Mouse (Mus musculus) midbrain, embryonic 10.5 days (tissue): ENCODE data around the gene Nyx. TPM values are rescaled to one million over a fixed set of nuclear protein-coding genes. Genes with fewer than 3 reads are reported as not detected.
"Not testable (repeated sequence)": the region's sequence is repeated elsewhere in the genome, so short reads cannot be mapped to it uniquely, and the experiment has no call there.

Experiments
- DNase-seq: peaks from one replicate; pipeline ENCODE4 v3.0.0-alpha.2; 2017; ENCODE audit warnings: low spot score
- H3K27ac ChIP-seq: fragments of 300-500 bp; sonication (generic); replicated peaks from 2 replicates; pipeline ENCODE4 v1.5.1; 2016; ENCODE audit warnings: mild to moderate bottlenecking
- H3K27me3 ChIP-seq: fragments of 300-500 bp; sonication (generic); 2 replicates; pipeline ENCODE4 v1.6.1; 2016; ENCODE audit warnings: low read depth, mild to moderate bottlenecking; ENCODE audit not compliant: poor library complexity, severe bottlenecking
- H3K36me3 ChIP-seq: fragments of 300-500 bp; sonication (generic); 2 replicates; pipeline ENCODE4 v1.6.1; 2016; ENCODE audit warnings: mild to moderate bottlenecking, moderate library complexity
- H3K4me1 ChIP-seq: fragments of 300-500 bp; sonication (generic); 2 replicates; pipeline ENCODE4 v1.6.1; 2016
- H3K4me3 ChIP-seq: fragments of 300-500 bp; sonication (generic); 2 replicates; pipeline ENCODE4 v1.5.1; 2016; ENCODE audit warnings: mild to moderate bottlenecking, moderate library complexity
- H3K9me3 ChIP-seq: fragments of 300-500 bp; sonication (generic); replicated peaks from 2 replicates; pipeline ENCODE4 v1.6.1; 2016; ENCODE audit warnings: mild to moderate bottlenecking
- WGBS: fragments of 180-500 bp; shearing (Covaris S2); methylation state at CpG from one replicate; pipeline ENCODE4 v1.1.7; 2016; 5-methylcytosine and 5-hydroxymethylcytosine counted together
- polyA plus RNA-seq: library from polyadenylated mRNA; unstranded; fragments of >200 nt; fragmentation: Nextera tagmentation; extraction: Ambion mirVana; gene quantifications from 2 replicates; pipeline ENCODE4 v1.2.1, GENCODE M21; 2016

Nyx gene
- 0.02 and 0.06 TPM in 2 replicates for polyA plus RNA-seq

DNA sequence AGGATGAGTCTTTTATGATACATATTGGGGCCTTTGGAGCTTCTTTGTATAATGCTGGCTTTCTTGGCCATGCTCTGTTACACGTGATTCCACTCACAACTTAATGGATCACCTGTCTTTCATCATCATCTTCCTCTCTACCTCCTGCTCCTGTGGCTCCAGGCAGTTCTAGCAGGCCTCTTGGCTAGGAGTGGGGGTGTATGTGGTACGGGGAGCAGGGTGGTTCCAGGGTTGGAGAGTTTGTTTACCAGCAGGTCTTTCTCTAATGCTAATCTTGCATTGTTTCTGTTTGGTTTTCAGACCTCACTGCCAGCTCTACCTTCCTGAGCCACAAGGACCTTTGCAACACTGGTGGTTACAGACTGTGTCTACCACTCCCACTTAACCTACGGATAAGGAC, at the start of gene Nyx:
Nyx (plus strand) TSS at position 301 of the 400 bp plus-strand sequence.
- Histone ChIP-seq H3K27ac (no peak within 1 kb of the TSS), H3K9me3 (no peaks in the 10 kb centered on the region), H3K4me1 (peaks cover 6% of the 10 kb centered on the region), H3K36me3 (no peaks in the 10 kb centered on the region), H3K27me3 (peaks cover 83% of the 10 kb centered on the region), H3K4me3 (no peak within 1 kb of the TSS)
- no peak for DNase-seq
- WGBS, result 83% methylated on average over 3 of the region's 3 CpGs

DNA sequence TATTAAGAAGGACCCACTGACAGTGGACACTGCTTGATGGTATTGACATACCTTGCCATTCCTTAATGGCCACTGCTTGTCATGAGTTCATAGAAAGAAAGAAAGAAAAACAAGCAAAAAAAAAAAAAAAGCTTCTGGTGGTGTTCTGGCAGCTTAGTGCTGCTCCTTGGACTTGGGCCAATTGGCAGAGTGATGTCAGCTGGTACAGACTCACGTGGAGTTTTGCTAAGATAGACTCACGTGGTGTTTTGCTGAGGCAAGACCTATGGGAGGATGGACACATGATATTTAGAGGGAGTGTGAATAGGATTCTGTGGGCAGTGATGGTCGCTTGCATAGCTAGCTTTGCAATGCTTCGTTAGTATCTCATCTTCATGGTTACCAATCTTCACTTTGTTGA, 43.9 kb upstream of the Nyx start:
- Histone ChIP-seq H3K4me1 (no peaks in the 10 kb centered on the region), H3K27me3 (peaks cover 60% of the 10 kb centered on the region), H3K9me3 (no peaks in the 10 kb centered on the region), H3K4me3 (no peak overlapping the region), H3K27ac (no peak overlapping the region), H3K36me3 (no peaks in the 10 kb centered on the region)
- DNase-seq, result no peak
- WGBS, result 68% methylated on average over 4 of the region's 4 CpGs

DNA sequence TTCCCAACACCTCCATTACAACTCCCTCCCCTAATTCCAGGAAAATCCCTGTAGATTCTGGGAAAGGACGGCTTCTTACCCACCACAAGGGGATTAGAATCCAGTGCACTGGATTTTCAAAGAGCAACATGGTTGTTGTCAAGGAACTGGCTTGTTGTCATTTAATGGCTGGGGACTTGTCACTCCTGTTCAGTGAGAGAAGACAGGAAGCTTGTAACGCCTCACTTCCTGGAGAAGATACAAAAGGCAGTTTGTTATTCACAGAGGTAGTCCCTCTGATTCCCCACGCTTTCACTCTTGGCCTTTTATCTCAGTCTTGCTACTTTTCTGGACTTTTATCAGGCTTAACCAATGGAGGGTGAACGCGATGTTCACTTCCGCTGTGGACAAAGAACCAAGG, 34.5 kb upstream of the Nyx start:
- WGBS, result 65% methylated on average over 6 of the region's 6 CpGs
- no peak for DNase-seq
- H3K36me3 ChIP-seq, result no peaks in the 10 kb centered on the region
- no peaks in the 10 kb centered on the region for H3K4me1 ChIP-seq
- no peaks in the 10 kb centered on the region for H3K9me3 ChIP-seq
- peaks cover 82% of the 10 kb centered on the region for H3K27me3 ChIP-seq
- H3K4me3 ChIP-seq, result no peak overlapping the region
- no peak overlapping the region for H3K27ac ChIP-seq

DNA sequence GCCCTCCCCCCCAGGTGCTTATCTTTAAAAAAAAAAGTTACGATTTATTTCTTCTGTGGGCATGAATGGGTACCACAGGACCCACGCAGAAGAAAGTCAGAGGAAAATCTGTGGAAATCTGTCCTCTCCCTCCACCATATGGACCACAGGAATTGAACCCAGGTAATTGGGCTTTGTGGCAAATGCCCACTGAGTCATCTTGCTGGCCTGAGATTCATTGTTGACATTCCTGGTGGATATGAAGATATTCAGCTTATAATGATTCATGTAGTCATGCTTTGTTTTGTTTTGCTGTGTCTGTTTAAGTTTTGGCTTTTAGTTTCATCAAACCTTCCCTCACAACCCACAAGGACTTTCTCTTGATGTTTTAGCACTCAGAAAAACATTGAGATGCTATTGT, 29.9 kb upstream of the Nyx start:
- not testable (repeated sequence) for H3K4me1 ChIP-seq, H3K36me3 ChIP-seq, H3K27ac ChIP-seq, H3K4me3 ChIP-seq, DNase-seq, H3K9me3 ChIP-seq
- WGBS, result 84% methylated on average over 2 of the region's 2 CpGs
- H3K27me3 ChIP-seq, result peaks cover 85% of the 10 kb centered on the region

DNA sequence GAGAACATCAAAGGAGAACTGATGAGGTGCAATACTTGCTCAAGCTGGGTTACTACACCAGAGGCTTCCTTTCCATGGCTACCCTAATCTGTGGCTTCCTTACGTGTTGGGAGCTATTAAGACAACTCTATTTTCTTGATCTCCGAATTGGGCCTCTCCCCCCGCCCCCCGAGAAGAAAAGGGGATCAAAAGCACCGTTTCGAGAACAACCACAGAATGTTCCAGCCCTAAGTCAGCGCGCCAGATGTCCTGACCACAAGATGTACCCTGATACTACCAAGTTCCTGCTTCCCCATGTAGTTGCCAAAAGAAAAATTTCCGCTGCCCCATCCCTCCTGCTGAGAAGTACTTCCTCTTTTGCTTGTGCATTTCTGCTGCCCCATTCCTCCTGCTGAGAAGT, 9.4 kb upstream of the Nyx start:
- not testable (repeated sequence) for H3K4me3 ChIP-seq, H3K27ac ChIP-seq, DNase-seq, H3K36me3 ChIP-seq, H3K4me1 ChIP-seq, H3K9me3 ChIP-seq
- H3K27me3 ChIP-seq, result peaks cover 82% of the 10 kb centered on the region
- 87% methylated on average over 9 of the region's 9 CpGs for WGBS

DNA sequence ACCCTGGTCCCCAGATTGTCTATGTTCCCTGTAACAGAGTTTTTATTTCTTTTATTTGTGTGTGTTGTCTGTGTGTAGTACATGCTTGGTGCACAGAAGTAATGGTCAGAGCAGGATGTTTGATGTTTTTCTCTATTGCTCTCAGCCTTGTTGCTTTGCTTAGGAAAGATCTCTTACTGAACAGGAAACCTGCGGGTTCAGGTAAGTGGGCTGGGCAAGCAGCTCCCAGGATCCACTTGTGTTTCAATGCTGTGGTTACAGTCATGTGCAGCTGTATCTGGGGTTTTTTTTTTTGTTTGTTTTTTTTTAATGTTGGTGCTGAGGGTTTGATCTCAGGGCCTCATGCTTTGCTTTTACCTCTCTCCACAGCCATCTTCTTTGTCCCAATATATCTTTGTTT, 7.1 kb upstream of the Nyx start:
- H3K9me3 ChIP-seq, result no peaks in the 10 kb centered on the region
- peaks cover 6% of the 10 kb centered on the region for H3K4me1 ChIP-seq
- peaks cover 70% of the 10 kb centered on the region for H3K27me3 ChIP-seq
- H3K27ac ChIP-seq, result no peak overlapping the region
- no peak for DNase-seq
- 92% methylated on average over 1 of the region's 1 CpGs for whole genome bisulfite sequencing
- no peak overlapping the region for H3K4me3 ChIP-seq
- H3K36me3 ChIP-seq, result no peaks in the 10 kb centered on the region

DNA sequence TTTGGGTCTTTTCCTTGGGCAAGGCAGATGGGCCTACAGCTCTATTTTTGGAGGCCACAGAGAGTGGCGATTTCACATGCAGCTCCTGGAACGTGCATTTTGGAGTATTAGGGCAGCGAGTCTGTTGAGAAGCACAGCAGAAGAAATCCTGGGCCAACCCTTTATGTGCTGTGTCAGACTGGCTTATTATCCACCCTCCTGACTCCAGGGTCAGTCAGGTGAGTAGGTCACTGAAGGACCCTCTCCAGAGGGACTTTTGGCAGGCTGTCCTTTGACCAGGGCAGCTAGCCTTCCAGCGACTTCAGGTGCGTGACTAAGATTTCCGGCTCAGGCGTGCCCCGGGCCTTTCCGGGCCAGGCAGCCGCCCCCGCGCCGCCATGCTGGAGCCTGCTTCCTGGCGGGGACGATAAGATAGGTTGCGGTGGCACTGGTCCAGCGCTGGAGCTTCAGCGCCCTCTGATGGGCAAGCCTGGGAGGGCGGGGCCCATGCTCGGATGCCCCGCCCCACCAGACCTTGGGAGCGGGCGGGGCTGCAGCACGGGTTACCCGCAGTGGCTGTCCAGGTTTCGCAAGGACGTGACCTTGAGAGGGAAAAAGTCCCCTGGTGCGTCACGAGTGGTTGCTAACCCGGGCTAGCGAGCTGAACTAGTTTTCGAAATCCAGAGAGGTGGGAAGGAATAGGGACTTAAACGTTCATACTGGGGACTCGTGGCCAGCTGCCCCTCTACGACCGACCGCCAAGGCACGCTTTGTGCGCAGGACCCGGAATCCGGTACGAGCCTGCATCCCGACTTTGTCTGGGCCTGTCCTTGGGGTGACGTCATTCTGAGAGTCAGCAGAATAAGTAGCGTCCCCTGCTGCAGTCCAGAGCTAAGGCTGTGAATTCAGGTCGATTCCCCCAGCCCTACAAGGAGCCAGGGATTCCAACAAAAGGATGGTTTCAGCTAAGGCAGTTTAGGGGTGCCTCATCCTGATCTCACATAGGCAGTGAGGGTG, 4.3 kb upstream of the Nyx start:
- Histone ChIP-seq H3K4me1 (peaks cover 6% of the 10 kb centered on the region), H3K27ac (peak overlapping the region; percentile 89), H3K36me3 (no peaks in the 10 kb centered on the region), H3K27me3 (peaks cover 76% of the 10 kb centered on the region), H3K9me3 (no peaks in the 10 kb centered on the region), H3K4me3 (peak overlapping the region; percentile 52)
- peak; percentile 85 for DNase-seq
- WGBS, result 18% methylated on average over 46 of the region's 46 CpGs

DNA sequence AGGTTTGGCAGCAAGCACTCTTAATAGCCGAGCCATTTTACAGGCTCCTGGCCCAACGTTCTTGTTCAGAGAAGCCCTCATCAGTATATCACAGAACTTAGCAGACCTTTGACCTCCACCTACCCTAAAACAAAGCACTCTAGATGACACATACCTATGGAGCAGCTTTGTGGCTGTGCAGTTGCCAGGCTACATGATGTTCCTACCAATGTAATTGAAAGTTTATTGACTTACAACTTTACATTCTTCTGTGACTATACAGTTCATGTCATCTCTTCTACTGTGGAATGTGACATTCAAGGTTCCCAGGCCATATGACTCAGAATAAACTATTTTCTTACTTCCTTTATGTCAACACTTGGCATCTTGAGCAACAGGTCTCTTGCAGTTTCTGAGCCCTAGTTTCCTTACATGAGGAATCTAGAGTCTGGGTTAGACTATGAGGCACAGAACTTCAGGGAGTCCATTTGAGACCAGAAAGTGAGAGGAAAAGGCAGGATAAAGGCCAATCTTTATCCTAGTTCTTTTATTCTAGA, 2.9 kb upstream of the Nyx start:
- Histone ChIP-seq H3K27me3 (peaks cover 81% of the 10 kb centered on the region), H3K27ac (no peak overlapping the region), H3K4me1 (peaks cover 6% of the 10 kb centered on the region), H3K36me3 (no peaks in the 10 kb centered on the region), H3K4me3 (no peak overlapping the region), H3K9me3 (no peaks in the 10 kb centered on the region)
- DNase-seq, result no peak
- 80% methylated on average over 2 of the region's 2 CpGs for WGBS

DNA sequence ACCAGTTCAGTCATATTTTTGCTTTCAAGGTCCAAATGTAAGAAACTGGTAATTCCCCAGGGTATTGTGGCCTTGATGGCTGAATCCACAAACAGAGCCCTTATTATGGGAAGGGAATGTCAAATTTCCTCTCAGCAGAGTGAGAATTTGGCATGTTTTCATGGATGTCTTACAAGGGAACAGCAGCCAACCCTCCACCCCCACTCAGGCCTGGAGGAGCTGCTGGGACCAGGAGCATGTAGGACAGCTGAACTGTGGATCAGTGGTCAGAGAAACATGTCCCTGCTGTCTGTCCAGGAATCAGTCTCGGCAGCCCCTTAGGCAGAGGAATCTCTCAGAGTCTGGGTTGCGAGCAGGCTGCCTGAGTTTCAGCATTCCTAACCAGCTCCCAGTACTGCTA, 771 bp downstream of the Nyx start:
- Histone ChIP-seq H3K4me1 (no peaks in the 10 kb centered on the region), H3K4me3 (no peak overlapping the region), H3K27ac (no peak overlapping the region), H3K36me3 (no peaks in the 10 kb centered on the region), H3K9me3 (no peaks in the 10 kb centered on the region), H3K27me3 (peaks cover 84% of the 10 kb centered on the region)
- DNase-seq, result no peak
- WGBS, result 87% methylated on average over 2 of the region's 2 CpGs

DNA sequence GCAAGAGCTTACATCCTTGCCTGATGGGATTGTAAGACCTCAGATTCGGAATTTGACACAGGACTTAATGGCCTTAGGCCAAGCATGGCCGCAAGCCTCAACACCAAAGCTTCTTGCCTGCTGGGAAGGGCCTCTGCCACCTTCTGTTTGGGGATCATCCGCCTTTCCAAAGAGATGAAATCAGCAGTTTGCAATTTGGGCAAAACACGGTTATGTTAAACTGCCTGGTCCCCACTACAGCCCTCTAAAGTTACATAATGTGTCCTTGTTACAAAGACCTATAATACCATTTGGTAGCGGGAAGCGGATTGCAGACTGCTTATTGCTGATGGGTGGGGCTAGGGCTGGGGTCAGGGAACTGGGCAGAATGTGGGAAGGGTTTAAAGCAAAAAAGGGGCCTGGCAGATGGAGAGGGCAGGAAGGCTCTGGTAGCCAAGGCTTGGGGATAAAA, 1.2 kb downstream of the Nyx start:
- no peaks in the 10 kb centered on the region for H3K4me1 ChIP-seq
- peaks cover 86% of the 10 kb centered on the region for H3K27me3 ChIP-seq
- H3K36me3 ChIP-seq, result no peaks in the 10 kb centered on the region
- H3K4me3 ChIP-seq, result no peak overlapping the region
- no peak overlapping the region for H3K27ac ChIP-seq
- no peak for DNase-seq
- whole genome bisulfite sequencing, result 84% methylated on average over 6 of the region's 6 CpGs
- no peaks in the 10 kb centered on the region for H3K9me3 ChIP-seq

DNA sequence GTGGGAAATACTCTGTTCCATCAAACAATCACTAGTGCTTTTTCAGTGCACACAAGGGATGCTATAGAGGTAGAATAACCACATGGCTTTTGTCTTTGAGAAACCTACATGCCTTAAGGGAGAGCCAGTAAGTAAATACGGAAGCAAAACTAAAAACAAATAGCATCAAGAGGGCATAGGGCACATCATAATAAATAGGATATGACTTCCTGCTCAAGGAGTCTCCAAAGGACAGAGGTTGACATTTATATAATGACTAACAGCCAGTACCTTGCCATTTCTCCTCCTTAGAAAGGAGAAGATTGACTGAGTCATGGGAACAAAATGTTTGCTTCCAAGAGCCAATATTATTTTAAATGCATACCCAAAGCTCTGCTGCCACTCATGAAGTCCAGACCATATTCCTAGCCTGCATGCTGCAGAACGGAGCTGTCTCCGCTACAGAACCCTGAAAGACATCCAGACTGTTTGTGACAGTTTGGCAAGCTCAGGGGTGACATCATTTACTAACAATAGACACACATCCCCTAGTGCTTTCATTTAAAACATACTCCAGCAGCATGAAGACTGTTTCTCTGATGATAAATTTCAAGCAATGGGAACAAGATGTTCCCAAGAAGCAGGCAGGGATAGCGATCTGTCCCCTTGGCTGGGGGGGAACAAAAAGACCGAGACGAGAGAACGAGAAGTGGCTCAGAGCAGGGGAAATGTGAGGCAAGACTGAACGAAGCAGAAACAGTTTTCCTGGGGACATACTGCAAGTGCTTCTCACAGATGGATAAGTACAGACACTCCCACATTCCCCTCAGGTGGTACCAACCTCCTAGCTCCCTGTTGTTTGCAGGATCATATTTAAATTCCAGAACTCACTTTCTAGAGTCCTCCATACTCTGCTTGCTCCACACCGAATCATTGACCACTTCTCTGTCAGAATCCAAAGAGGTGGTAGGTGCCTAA, 3.5 kb downstream of the Nyx start:
- H3K27me3 ChIP-seq, result peaks cover 88% of the 10 kb centered on the region
- H3K36me3 ChIP-seq, result no peaks in the 10 kb centered on the region
- DNase-seq, result no peak
- no peak overlapping the region for H3K27ac ChIP-seq
- no peaks in the 10 kb centered on the region for H3K9me3 ChIP-seq
- 80% methylated on average over 9 of the region's 9 CpGs for WGBS
- H3K4me3 ChIP-seq, result no peak overlapping the region
- H3K4me1 ChIP-seq, result no peaks in the 10 kb centered on the region

DNA sequence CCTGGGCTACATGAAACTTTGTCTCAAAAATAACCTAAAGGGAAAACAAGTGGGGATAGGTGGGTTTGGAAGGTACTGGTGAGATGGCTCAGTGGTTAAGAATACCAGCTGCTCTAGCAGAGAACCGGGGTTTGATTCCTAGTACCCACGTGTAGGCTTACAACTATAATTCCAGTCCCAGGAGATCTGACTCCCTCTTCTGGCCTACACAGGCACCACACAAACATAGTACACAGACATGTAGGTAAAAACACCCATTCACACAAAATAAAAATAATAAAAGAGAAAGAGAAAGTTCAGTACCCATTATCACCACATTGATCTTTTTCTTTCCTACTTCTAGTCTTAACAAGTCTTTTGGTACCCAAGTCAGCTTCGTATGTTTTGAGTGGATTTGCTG, 6.0 kb downstream of the Nyx start:
- H3K36me3 ChIP-seq, result no peaks in the 10 kb centered on the region
- H3K9me3 ChIP-seq, result no peaks in the 10 kb centered on the region
- H3K4me3 ChIP-seq, result no peak overlapping the region
- peaks cover 85% of the 10 kb centered on the region for H3K27me3 ChIP-seq
- no peaks in the 10 kb centered on the region for H3K4me1 ChIP-seq
- 80% methylated on average over 3 of the region's 3 CpGs for WGBS
- DNase-seq, result no peak
- H3K27ac ChIP-seq, result no peak overlapping the region
